Mouse (Mus musculus) gastrocnemius, postnatal 25 days (tissue): ENCODE measurements around the gene Rnase4. TPM values are rescaled to one million over a fixed set of nuclear protein-coding genes. Genes with fewer than 3 reads are reported as not detected.

Source experiments
- DNase-seq: peaks from one replicate; pipeline ENCODE4 v3.0.0; 2022
- long read RNA-seq, 2 experiments: library from polyadenylated mRNA; stranded (forward); transcript quantifications; one replicate each; pipeline ENCODE4 v2.0.0; 2021
- total RNA-seq, 2 experiments: library from RNA; stranded (reverse); gene quantifications; 1 replicate in 1 of 2; 2 replicates in 1 of 2; pipeline ENCODE4 v1.2.3; 2021

The Rnase4 gene
- 10 to 100 TPM; 30.5 to 40.6 TPM for total RNA-seq
- long read RNA-seq, experiment 1, transcript Rnase4-201 (2 exons, 1,518 nt), result major isoform, 13 of 19 reads
- long read RNA-seq, experiment 1, partial matches to known transcripts, result 6 of 19 reads
- long read RNA-seq, experiment 1, other reads (novel, unspliced or antisense), result 0 of 19 reads
- long read RNA-seq, experiment 2, transcript Rnase4-201 (2 exons, 1,518 nt), result major isoform, 21 of 23 reads
- long read RNA-seq, experiment 2, partial matches to known transcripts, result 1 of 23 reads
- long read RNA-seq, experiment 2, other reads (novel, unspliced or antisense), result 1 of 23 reads

DNA sequence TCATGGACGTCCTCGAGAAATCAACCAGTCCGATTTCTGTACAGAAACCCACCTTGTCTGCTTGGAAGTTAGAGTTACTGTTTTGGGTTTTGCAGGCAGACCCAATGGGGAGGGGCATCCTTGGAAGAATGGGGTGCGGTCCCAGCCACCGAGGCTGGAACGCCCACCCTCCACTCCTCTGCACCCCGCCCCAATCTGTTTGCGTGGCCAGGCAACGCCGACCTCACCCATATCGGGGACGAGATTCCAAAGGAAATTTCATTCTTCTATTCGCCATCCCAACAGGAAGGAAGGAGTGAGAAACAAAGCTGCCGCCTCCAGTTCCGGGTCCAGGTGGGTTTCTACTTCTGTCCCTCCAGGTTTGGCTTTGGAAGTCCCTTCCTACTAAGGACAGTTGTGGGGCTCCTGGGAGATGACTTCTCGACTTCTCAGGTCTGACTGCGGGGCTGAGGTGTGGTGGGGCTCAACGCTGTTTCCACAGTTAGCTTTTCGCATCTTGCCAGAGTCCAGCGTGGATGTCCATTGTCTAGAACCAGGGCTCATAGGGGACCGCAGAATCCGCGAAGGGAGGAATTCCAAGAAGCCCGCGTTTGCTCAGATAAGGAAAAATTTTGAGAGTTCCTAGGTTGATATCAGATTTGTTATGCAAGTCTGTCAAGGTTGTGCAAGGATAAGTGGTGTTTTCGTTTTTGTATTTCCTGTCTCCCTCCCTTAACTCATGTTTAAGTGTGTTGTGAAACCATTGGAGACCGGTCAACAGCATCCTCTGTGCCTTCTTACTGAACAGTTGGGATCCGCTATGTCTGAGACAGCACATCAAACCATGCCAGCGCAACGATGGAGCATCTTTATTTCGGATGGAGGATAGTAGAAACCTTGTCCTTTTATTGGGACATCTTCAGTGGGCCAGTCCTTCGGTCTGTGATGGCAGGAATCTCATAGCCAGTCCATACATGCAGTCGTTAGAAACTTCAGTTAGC is at the start of gene Rnase4, which contains the start of gene Ang:
Gene Rnase4 (plus strand): TSS at position 157 of the 980 bp plus-strand sequence.
Gene Ang (plus strand): TSS at position 230 of the 980 bp plus-strand sequence.
- peak; percentile 78 for DNase-seq

DNA sequence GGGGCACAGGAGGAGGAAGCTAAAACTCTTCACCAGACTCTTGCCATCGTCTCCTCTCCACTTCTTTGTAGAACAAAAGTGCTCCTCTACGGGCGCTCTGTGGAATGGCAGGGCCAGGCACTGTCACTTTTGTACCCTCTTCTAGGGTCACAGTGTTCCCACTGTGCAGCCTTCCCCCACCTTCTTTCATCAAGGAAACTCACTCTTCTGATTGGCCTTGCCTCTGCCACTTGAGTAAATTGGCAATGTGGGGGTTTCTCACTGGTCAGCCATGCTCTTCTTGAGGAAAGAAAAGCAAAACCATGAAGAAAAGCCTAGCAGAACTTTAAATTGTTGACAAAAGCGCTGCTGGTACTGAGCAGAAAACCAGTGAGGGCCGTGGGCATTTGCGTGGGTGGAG is 49.1 kb upstream of the Rnase4 start, which contains the start of gene Rnase9:
Gene Rnase9 (minus strand): TSS at position 101 of the 400 bp plus-strand sequence.
- no peak for DNase-seq

DNA sequence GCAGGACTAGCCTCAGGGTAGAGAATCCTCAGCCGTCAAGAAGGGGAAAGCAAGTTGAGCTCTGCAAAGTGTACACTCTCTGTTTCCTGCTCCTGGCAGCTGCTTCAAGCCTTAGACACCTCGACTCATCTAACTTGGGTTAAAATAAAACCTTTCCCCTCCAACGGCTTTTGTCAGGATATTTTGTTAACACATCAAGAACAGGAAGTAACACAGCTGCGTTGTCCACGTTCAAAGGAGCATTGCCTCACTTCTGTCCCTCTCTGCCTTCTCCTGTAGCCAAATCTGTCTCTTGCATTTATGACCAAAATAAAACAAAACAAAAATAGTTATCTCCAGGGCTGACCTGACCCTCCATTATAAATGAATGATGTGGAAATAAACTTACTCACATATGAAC is 43.0 kb upstream of the Rnase4 start:
- no peak for DNase-seq

DNA sequence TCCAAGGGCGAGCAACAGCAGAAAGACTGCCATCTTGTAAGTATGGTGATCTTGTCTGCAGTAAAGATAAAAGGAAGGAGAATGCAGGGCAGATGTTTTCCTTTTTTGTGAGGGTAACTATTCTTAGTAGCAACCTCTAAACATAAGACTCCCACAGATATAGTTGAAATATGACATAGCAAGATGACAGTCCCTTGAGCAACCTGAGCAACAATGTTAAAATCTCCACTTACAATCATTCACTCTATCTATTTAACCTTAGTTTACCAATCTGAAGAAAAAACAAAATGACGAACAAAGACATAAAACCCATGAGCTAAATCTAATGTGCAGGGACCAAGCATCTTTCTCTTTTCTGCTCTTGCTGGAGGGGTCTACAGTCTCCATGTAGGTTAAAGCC is 40.8 kb upstream of the Rnase4 start, which contains the start of gene Rnase11:
Gene Rnase11 (minus strand): TSS at position 101 of the 400 bp plus-strand sequence.
- DNase-seq, result no peak

DNA sequence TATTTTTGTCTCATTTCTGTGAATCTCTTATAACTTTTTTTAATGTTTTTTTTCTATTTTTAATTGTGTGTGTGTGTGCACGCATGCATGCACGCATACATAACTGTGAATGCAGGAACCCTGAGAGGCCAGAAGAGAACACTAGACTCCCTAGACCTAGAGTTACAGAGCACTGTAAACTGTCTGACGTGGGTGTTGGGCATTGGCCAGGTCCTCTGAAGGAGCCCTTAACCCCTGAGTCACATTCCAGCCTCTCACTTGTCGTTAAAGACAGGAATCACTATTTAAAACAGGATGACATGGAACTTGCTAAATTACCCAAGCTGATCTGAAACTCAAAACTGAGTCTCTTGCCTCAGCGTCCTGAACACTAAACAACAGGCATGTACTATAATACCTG is 38.9 kb upstream of the Rnase4 start:
- DNase-seq, result no peak

DNA sequence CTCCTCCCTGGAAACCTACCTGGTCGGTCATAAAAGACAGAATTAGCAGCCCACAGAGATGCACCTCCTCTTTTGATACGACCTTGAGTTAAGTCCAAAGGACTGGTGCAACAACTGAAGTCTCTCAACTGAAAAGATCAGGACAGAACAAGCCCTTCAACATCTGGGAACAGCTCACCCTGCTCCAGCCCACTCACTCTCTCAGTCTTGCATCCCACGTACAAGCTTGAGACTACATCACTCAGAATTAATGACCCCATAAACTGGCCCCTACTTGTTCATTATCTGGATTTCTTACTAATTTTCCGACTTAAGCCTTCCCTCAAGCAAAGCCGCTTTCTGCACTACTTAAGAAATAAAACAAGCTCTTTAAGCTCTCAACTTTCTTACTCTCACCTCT is 37.7 kb upstream of the Rnase4 start:
- DNase-seq, result no peak

DNA sequence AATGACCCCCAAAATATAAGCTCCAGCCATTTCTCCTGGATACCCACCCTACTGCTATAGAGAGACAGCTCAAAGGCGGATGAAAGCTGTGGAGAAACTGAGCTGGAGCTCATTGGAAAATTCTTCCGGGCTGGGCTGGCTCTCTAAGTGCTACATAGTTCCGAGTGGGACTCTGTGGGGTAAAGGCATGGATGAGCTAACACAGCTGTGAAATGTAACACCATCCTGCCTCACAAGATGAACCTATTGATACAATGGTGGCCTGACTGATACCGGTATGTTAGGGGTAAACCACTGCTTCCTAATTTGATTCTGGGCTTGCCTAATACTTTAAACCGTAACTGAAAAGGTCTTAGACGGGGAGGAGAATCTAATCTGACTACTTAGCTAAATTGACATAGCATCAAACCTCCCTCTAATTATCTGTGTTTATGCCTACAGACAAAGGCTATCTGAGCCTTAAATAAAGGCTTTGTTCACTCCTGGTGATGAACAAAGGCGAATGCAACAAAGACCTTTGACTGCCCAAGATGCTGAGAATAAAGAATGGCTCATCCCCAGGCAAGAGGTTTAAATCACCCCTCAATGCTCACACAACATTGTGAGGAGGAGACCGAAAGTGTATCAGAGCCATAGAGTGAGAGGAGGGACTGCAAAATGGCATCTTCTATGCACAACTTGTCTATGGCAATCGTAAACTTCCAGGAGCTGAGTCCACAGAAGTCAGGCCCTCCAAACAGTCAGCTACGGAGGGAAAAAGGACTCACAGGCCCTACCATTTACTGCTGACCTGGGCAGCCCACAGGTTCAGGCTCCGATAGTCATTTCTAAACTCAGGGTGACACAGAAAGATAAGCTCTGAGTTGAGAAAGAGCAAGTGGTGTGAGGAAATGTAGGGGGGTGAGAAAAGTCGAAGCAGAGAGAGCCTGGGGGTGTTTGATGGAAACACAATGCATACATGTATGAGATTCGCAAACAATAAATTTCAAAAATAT is 36.3 kb upstream of the Rnase4 start:
- DNase-seq, result no peak

DNA sequence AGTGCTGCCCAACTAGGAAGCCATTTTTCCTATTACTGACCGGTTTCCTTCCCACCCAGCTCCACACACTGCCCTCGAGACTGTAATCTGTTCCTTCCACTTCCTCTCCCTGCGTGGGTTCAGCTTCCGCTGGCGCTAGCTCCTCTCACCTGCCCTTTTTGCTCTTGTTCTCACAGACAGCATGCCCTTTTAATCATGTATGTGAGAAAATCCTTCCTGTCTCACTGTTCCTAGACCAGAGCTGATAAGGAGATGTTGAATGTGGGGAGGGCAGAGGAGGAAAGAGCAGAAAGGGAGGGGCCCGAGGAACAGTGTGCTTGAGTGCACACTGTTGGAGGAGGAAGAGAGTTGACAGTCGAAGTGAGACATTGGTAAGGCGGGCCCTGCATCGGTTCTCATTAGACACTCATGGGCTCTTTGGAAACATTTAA is 33.5 kb upstream of the Rnase4 start, which contains the start of gene Rnase12:
Gene Rnase12 (minus strand): TSS at position 261 of the 431 bp plus-strand sequence.
- no peak for DNase-seq

DNA sequence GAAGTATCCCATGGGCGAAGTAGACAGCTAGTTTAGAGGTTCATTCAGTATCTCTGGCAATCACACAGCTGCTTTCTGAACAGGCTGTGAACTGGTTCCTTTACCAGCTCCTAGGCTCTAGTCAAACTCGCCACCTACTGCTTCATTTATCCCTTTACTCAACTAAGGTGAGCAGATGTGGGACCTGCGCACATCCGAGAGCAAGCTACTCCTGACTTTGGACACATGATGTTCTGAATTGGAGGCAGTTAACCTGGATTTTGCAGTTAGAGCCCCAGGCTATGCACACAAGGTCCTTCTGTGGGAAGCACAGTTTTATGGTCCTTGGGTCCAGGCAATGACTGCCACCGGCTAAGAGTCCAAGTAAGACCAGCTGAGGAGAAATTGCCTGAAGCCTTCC is 30.1 kb upstream of the Rnase4 start:
- no peak for DNase-seq

DNA sequence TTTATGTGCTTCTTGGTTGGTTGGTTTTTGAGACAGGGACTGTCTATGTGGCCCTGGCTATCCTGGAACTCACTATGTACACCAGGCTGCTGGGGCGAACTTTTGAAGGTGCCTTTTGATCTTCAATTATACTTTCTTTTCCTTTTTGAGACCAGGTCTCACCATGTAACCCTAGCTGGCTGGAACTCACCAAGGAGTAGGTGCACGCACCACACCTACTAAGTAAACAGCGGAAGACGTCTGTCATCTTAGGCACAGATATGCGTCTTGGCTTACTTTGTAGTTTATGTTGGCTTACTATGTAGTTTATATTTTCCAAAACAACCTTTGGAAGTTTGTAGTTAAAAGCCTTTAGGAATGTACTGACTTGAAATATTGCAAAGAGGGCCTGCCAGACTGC is 21.9 kb upstream of the Rnase4 start:
- no peak for DNase-seq

DNA sequence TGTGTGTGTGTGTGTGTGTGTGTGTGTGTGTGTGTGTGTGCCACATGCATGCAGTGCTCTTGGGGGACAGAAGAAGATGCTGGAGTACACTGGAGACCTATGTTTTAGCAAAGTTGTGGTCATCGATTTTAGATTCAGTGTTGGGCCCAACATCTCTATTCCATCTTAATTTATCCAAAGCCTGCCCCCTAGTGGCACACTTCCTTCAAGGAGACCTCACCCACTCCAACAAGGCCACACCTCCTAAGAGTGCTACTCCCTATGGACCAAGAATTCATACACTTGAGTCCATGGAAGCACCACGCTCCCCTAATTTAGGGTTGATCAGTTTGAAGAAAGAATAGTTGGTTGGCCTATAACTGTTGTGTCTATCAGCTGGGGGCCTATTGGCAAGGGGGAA is 21.3 kb upstream of the Rnase4 start:
- DNase-seq, result no peak

DNA sequence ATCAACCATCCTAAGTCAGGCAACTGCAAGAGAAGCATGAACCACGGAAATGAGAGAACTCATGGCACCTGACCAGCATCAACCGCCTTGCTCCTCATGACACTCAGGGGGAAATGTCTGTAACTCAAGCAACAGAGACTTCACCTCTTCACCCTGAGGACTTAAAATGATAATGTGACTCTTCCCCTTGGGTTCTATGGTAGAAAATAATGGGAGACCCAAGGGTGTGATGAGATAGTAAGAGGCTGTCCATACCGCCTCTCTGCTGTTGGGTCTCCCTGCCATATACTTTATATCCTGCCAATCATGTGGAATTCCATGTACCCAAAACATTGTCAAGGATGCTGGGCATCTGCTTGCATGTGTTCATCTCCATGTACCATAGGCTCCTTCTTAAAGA is 16.5 kb upstream of the Rnase4 start, which contains the start of gene Olfr750:
Gene Olfr750 (minus strand): TSS at position 101 of the 400 bp plus-strand sequence.
- DNase-seq, result no peak

DNA sequence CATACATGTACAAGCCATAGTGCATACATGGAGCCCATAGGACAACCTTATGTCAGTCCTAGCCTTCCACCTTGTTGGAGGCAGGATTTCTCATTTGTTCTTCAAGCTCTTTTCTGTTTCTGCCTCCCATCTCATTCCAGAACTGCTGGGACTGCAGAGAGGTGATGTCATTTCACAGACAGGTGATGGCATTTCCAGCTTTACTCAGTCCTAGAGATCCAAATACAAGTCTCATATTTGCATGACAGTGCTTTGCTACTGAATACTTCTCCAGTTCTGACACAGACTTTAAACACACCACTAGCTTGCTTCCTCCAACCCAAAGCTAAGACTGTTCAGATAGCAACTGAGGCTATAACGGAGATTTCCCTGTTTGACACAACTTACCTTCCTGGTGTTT is 11.7 kb upstream of the Rnase4 start:
- DNase-seq, result no peak

DNA sequence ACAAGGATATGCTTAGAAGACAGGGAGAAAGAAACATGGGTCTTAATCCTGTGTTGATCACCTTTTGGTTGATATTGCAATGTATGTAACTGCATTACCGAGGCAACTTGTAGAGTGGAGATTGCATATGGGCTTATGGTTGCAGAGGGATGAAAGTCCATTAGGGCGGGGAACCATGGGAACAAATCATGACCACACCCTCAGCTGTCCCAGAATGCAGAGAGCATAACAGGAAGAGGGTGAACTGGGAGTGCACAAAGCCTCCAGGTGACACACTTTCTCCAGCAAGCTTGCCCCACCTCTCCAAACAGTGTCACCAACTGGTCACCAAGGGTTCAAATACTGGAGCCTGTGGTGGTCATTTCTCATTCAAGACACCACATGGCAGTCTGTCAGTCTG is 9.8 kb upstream of the Rnase4 start:
- no peak for DNase-seq

DNA sequence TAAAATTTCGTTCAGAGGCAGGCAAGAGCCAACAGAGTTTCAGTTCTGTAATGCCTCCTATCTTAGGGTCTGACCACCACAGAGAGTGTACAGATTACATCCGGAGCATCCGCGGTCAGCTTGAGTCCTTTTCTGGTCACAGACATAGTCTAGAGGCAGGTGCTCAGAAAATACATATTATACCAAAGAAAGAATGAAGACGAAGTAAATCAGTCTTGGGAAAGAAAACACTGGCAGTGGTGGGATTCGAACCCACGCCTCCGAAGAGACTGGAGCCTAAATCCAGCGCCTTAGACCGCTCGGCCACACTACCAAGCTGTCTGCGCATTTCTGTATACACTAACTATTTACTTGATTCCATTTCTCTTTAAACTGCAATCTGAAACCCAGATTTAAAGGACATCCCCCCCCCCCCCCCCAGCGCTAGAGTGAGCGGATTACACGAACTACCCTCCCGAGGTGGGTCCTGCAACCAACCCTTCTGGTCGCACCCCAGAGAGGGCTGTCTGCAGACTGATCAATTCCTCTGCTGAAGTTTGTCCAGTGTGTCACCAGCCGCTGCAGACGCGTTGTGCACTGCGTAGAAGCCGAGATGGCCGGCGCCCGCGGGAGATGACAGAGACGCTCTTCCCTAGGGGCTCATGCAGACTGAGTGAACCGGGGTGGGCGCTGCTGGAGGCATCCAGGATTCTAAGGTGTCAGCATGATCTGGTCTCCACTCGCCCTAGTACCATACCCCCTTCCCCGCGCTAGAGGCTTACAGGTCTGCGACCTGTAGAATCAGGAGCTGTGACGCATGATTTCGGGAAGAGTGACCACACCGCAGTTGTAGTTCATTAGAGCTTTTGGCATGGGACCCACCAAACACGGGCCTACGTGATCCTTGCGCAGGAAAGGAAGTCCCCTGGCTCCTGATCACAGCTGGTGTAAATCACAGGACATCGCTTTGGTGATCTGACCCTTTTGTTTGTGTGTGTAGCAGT is 8.0 kb upstream of the Rnase4 start:
- peak; percentile 19 for DNase-seq

DNA sequence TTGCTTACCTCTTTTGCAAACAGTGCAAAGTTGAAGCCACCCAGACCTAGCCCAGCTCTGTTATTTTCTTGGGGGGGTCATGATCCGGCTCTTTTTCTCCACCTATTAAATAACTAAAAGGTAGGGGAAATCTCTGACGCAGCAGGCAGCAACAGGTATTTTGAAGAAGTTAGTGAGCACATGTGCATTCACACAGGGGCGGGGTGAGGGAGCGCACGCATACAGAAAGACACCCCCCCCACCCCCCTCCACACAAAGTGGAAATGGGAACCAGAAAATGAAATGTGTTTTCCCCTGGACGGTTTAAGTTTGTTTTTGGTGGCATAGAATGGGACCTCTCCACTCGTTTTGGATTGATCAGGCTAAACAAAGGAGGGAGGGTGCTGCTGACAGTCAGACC is 7.1 kb upstream of the Rnase4 start:
- DNase-seq, result no peak

DNA sequence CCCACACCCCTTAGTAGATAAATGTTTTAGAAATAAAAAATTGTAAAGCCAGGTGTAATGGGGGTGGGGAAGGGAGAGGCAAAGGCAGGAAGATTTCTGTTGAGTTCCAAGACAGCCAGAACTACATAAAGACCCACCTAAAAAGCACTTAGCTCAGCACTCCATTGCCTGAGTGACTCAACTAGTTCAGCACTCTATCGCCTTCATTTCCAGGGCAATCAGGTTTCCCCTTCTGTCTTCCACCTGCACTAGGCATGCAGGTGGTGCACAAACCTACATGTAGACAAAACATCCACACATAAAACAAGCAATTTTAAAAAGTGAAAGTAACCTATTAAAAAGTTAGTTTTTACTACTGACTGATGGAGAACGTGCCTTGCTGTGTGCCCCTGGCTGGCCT is 5.8 kb upstream of the Rnase4 start:
- DNase-seq, result no peak

DNA sequence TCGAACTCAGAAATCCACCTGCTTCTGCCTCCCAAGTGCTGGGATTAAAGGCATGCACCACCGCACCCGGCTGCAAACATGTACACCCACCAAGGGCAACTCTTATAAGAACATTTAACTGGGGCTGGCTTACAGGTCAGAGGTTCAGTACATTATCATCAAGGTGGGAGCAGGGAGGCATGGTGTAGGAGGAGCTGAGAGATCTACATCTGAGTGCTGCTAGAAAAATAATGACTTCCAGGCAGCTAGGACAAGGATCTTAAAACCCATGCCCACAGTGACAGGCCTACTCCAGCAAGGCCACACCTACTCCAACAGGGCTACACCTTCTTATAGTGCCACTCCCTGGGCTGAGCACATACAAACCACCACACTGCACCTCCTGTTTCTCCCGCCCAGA is 5.0 kb upstream of the Rnase4 start:
- no peak for DNase-seq

DNA sequence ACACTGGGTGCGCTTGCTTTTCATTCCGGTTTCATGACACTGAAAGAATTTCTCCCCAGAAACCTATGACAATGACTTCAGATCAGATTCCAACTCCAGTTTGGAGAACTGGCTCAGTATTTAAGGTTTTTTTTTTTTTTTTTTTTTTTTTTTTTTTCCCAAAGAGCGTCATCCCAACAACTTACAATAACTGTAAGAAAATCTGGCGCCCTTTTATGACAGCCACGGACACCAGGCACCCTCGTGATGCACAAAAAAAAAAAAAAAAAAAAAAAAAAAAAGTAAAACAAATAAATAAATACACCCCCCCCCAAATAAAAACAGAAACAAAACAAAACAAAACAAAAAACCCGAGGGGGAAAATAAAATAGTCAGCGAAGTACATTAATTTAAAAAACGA is 3.1 kb upstream of the Rnase4 start:
- no peak for DNase-seq
